Mouse (Mus musculus) gastrocnemius, postnatal 10 days (tissue): Measurements from ENCODE around the gene Inpp5d. TPM values are rescaled to one million over a fixed set of nuclear protein-coding genes. Genes with fewer than 3 reads are reported as not detected.

Source experiments
- total RNA-seq, 2 experiments: library from RNA; stranded (reverse); gene quantifications; 2 replicates each; pipeline ENCODE4 v1.2.3; 2021

Inpp5d gene
- total RNA-seq, 2 experiments from 2014 or later: 7.1 to 14.8 TPM

Other genes with a start within 250 kb of the Inpp5d start
- gene Kcnj13, start 225.6 kb upstream of the Inpp5d start, total RNA-seq: under 1 TPM in 1 of 2 experiments, not detected in 1; 0.19 TPM
- not detected for gene Snorc, start 150.0 kb upstream of the Inpp5d start, total RNA-seq
- gene Neu2, start 110.4 kb upstream of the Inpp5d start, total RNA-seq: 10 to 100 TPM; 14.1 to 15.6 TPM
- 1 to 10 TPM in 1 of 2 experiments, under 1 TPM in 1; 0.82 to 1.3 TPM for gene Ngef, start 46.4 kb upstream of the Inpp5d start, total RNA-seq
- gene Atg16l1, start 135.6 kb downstream of the Inpp5d start, total RNA-seq: 10 to 100 TPM; 16.2 to 20.9 TPM
- under 1 TPM; 0.14 to 0.32 TPM for gene Sag, start 183.4 kb downstream of the Inpp5d start, total RNA-seq
- 10 to 100 TPM; 37.5 to 44.6 TPM for gene Dgkd, start 233.0 kb downstream of the Inpp5d start, total RNA-seq